Mouse (Mus musculus): ENCODE measurements at regions not wholly inside any gene's neighbourhood (a gene's known extent, or its start where the extent isn't known, plus 50 kb on each side); places are given as distances from the start of the nearest gene placed in this dataset.

DNA sequence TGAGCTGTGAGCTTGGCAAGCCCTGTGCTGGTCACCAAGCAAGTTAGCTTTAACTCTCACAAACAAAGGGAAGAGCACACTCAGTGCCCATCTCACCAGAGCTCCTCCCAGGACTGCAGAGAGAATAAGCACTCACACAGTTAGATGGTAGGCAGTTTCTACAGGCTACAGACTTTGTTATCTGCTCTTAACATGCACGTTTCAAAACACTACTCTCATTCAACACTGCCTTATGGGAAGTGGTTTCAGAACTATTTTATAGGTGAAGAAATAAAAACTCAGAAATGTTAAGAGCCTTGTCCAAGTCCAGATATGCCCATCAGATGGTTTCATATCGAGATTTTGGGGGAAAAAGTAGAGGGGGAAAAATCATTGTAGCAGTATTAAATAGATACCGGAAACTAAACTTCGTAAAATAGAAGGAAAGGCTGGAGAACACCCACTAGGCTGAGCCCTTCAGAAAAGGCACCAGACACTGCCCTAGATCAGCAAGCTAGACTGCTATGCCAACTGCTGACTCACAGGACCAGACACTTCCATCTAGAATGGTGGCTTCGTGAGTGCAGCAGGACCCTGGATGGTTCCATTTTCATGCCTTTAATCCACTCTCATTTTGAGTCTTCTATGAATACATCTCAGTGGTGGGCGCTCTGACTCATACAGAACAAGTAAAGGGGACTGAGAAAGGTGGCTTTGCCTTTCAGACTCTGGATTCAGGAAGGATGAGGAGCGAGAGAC lies 51.3 kb upstream of the Serbp1 start:
- DNase-seq (ENCODE audit: low spot score in 2 of 2): peak; percentile 17 to 20

DNA sequence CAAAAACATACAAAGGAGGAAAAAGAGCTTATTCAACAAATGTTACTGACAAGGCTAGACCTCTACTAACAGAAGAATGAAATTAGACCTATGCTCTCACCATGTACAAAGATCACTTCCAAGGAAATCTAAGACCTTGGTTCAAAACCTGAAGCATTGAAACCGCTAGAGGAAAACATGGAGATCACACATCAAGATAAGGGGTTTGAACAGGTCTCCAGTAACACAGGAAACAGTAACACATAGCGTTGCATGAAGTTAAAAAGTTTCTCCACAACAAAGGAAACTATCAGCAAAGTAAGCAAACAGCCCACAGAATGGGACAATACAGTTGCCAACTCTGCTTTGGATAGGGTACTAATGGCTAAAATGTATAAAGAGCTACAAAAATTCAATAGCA lies 53.3 kb upstream of the Serbp1 start:
- no peak for DNase-seq (ENCODE audit: low spot score in 2 of 2)

DNA sequence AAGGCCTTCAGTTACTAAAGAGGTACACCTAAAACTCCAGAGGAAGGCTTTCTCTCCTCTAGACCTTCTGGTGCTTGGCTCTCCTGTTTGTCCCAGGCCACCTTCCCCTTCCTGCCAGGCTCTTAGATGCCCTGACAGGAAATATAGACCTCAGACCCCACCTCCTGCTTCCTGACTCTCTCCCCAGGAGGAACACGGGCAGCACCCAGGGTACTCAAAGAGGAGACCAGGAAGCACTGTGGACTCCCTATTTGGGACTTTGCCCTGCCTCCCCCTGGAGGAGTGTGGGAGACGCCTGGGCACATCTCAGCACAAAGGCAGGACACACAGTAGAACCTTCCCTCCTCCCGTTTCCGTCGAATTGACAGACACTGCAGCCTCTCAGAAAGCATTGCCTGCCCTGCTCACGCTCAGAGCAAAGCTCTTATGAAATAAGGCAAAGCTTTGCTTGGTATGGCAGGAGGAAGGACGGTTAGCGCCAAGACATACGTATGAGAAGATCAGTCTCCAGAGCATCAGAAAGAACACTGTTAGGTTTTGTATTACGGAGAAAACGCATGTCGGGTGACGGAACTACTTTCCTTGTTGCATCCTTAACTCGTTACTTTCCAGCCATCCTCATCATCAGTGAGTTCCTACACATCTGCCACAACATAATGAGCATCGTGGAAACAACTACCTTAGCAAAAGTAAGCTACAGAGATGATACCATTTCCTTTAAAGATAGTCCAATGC lies 54.3 kb upstream of the Serbp1 start:
- DNase-seq (ENCODE audit: low spot score in 2 of 2): no peak

DNA sequence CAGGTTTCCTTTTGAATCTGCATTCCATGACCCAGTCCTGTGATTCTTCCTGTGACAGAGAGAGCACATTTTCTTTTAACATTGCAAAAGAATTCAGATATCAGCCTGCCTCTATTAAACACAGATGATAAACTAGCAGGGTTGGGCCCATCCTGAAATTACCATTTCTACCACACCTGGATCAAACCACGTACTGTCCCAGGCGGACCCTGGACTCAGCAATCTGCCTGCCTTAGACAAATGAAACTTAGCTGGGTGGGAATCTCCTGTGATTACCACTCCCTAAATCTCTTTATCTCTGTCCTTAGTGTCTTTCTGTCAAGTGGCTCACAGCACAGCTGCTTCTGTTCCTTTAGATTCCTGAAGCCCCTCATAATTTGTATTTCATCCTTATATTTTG lies 55.5 kb upstream of the Serbp1 start:
- no peak for DNase-seq (ENCODE audit: low spot score in 2 of 2)

DNA sequence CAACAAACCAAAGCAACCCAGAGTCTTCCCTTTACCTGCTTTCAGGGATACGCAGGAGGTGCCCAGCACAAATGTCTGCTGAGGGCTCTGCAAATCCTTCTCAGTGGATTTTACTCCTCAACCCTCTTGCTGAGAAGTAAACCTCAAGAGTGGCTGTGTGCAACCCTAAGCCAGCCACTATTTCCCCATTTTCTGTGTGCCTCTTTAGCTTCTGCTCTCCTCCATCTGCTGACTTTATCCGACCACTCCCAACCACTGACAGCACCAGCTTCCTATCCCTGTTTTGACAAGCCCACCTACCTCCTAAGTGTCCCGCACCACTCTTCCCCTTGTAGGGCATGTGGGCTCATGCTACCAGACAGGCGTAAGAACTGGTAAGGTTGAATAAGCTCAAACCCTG lies 56.5 kb upstream of the Serbp1 start:
- DNase-seq (ENCODE audit: low spot score in 2 of 2): no peak

DNA sequence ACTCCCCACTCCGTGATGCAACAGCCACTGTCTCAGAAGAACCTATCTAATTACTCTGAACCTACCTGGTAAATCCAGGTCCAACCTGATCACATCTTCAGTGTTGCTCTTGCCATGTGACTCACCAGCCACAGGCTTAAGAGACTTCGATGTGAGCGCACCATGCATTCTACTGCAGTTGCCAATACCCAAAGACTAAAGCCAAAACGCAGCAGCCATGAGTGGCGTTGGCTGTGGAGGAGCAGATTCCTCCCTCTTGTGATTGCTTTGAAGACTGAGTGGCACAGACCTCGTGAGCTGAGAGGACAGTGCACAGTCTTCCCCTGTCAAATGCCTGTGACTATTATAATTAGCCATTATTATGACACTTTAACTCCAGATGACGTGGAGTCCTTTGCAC lies 58.6 kb upstream of the Serbp1 start:
- DNase-seq (ENCODE audit: low spot score in 2 of 2): no peak

DNA sequence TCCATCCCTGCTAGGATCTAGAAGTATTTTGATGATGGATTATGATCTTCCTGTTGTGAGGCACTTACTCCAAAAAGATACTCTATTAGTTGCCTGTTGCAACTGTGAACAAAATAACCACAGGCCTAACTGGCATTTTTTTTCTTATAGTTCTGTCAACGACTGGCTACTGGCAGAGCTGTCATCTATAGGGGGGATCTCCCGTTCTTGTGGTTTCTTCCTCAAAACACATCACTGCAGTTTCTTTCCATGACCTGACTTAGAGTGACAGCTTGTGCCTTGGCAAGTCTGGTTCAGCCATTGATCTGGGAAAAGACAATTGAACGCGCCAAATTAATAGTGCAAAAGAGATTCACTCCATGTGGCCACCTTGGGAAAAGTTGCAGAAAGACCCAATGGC lies 59.4 kb upstream of the Serbp1 start:
- no peak for DNase-seq (ENCODE audit: low spot score in 2 of 2)

DNA sequence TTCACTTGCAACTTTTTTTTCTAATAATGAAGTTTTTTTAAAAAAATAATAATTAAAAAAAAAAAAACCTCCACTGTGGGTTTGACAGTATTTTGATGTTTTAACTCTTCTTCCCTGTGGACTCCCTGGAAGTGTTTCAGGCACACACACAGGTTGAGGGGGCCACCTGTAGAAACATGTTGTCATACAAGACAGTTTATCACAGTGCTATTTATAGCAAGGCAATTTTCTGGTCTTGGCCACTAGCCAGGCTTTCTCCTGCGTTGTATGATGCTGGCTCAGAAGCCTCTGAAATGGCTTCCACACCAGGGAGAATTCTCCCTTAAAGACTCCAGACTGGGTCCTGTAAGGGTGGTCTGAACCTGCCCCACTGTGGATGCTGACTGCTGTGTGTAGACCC lies 59.9 kb upstream of the Serbp1 start:
- no peak for DNase-seq (ENCODE audit: low spot score in 2 of 2)

DNA sequence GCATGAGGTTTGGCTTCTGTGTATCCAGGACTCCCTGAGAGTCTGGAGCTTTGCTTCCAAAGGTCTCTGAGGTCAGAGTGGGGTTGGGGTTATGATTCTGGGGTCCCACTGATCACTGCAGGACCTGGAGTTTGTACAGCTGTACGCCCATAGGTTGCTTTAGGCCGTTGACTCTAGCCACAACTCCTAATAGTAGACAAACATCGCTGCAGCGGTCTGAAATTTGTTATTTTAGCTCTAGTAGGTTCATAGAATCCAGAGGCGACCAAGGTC lies 67.4 kb upstream of the Serbp1 start:
- DNase-seq (ENCODE audit: low spot score in 2 of 2): no peak

DNA sequence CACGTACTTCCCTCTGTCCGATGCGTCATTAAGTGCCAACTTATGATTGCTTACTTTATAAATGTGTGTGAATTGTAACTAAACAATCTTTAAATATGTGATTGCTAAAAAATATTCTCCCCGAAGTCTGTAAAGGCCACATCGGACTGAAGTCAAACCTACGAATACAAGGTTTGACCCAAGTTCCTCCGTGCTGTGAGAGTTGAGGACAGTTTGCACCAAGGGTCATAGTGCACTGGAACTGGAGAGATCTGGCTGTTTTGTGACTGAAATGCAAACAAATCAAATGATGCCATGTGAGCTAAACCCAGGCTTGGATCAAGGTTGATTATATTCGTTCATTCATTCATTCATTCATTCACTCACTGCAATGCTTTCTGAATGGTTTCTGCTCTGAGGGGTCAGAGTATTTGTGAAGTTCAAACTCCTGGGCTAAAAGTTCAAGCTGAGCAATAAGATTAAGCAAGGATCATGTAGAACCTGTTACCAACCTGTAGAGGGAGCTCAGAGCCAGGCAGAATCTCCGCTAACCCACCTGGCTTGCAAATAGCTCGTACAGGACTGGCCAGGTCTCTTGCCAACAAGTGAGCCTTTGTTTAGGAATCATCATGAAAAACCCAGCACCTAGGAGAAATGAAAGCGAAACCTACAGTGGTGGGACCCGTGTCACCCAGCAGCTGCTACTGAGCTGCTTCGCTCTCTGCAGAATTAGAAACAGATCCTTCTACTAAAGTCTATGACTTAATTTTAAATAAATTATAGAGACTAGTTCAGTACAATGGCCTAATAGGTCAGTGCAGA lies 67.9 kb upstream of the Serbp1 start:
- DNase-seq (ENCODE audit: low spot score in 2 of 2): peak; percentile 44 to 55

DNA sequence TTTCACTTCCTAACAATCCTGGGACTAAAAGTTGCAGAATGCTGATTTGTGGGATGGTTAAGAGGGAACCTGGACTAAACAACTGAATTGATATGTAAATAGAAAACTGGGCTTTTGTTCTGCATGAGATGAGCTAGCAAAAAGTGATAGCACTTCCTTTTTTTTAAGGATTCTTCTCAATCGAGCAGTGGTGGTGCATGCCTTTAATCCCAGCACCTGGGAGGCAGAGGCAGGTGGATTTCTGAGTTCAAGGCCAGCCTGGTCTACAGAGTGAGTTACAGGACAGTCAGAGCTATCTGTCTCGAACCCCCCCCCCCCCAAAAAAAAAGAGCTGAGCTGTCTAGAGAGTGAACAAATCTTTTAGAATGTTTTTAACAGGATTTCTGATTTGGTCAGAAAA lies 69.2 kb upstream of the Serbp1 start:
- DNase-seq (ENCODE audit: low spot score in 2 of 2): no peak

DNA sequence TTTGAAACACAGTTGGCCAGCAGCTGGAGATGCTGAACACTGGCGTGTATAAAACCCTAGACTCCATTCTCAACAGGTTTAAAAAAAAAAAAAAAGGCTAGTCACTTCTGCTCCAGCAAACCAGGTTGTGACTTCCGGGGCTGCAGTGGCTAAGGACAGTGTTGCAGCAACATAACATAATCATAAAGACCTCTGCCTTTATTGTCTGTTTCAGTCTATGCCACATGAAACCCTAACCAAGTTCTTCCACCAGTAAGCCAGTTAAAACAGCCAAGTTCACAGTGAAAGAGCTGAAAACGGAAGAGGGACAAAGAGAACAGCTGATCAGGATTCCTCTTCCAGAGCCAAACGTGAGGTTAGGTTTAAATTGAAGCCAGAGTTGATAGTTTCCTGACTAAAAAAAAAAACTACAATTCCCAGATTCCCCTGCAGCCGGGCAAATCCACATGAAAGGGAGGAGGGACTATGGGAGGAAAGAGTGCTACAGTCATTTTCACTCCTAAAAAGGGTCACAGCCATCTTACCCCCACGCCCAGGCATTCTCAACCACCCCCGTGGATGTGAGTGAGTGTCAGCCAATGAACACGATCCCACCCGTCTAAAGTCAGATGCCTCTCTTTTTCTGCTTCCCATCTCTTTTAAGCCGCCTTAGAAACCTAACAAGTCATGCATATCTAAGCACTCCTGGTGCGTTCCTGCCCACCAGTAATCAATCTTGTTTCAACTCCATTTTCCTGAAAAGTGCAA lies 69.8 kb upstream of the Serbp1 start:
- DNase-seq (ENCODE audit: low spot score in 2 of 2): peak; percentile 60 to 61

DNA sequence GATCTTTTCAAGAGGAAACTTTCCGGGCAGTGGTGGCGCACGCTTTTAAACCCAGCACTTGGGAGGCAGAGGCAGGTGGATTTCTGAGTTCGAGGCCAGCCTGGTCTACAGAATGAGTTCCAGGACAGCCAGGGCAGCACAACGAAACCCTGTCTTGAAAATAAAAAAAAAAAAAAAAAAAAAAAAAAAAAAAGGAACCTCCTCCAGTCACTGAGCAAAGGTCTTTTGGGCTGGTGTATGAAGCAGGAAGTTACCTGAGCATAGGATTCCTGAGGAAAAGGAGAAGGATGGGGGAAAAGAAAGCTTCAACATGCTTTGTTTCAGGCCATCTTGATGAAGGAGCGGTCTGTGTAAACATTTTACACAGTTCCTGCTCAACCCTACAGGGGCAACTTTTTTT lies 72.9 kb upstream of the Serbp1 start:
- no peak for DNase-seq (ENCODE audit: low spot score in 2 of 2)

DNA sequence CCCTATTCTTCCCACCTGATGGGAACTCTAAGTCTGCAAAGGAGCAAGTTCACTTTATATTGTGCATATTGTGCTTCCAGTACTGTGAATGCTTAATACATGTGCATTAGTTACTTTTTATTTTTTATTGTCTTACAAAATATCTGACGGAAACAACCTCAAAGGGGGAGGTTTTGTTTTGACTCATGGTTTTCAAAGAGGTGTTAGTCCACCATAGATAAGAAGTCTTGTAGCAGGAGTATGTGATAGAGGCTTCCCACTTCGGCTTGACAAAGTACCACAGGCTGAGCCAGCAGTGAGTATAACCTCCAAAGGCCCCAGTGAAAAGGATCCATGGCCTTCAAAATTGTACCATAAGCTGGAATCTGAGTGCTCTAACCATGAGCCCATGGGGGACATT lies 74.0 kb upstream of the Serbp1 start:
- DNase-seq (ENCODE audit: low spot score in 2 of 2): no peak

DNA sequence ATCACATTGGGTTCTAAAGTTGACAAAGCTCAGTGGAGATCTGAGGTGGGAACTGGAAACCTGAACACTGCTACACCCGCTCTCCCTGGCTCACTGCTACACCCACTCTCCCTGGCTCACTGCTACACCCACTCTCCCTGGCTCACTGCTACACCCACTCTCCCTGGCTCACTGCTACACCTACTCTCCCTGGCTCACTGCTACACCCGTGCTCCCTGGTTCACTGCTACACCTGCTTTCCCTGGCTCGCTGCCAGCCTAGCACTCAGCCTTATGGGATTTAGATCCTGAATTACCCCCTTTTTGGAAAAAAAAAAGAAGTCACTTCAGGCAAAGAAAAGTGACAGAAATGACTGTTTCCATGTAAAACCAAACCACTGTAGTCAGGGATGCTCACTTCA lies 75.2 kb upstream of the Serbp1 start:
- DNase-seq (ENCODE audit: low spot score in 2 of 2): no peak

DNA sequence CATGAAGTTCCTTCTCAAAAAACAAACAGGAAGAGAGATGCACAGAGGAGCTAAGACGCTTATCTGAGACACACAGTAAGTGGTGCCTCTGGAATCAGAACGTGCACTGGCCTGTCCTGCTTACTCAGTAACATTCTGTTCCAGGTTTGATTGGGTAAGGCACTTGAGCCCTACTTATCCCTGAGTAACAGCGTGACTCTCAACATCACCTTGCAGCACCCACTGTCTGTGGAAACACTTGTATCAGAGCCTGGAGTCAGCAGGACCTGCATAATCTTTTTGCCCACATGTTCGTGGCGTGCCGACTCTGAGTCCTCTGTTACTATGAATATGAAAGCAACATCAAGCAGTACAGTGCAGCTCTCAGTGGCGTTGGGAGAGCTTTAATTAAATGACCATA lies 76.4 kb upstream of the Serbp1 start:
- no peak for DNase-seq (ENCODE audit: low spot score in 2 of 2)

DNA sequence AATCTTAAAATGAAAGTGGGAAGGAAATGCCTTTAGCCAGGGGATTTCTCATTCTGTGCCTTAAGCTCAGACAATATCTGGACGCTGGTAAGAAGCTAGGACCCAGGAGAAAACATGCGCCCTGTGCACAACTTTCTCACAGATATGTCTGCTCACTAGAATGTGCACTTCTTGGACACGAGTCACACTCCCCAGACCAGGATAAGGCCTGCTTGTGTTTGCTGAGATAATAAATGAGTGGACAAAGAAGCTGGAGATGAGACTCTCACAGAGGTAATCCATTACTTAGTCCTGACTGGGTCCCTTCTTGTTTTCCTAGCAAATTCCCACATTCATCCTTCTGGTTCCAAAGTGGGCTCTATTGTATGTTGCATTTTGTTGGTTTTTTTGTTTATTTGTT lies 77.4 kb upstream of the Serbp1 start:
- DNase-seq (ENCODE audit: low spot score in 2 of 2): no peak

DNA sequence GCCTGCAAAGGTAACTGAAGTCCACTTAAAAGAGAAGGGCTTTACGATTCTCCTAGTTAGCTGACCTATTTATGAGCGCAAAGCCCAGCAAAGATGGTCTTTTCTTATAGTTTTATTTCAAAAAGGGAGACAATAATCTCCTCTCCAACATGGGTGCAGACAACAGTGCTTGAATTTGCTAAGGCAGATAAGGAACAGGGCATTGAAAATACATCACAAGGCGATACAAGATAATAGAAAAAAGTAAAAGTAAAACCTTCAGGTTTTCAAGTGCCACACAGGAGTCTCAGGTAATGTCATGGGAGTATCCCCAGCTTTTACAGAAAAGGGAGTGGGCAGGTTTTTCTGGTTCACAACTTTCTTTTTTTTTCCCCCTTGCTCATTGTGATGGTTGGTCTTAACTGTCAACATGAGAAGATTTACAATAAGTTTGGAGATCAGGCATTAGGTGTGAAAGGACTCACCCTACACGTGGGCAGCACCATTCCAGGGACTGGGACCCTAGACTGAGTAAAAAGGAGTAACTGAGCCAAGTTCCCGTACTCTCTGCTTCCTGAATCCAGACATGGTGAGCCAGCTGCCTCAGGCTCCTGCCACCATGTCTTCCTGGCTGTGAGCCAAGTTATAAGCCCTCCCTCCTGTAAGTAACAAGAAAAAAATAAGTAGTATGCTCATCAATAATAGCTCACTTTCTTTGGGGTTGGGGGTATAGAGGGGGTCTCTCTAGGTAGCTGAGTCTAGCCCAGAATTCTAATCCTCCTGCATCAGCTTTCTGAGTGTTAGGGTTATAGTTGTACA lies 78.1 kb upstream of the Serbp1 start:
- no peak for DNase-seq (ENCODE audit: low spot score in 2 of 2)

DNA sequence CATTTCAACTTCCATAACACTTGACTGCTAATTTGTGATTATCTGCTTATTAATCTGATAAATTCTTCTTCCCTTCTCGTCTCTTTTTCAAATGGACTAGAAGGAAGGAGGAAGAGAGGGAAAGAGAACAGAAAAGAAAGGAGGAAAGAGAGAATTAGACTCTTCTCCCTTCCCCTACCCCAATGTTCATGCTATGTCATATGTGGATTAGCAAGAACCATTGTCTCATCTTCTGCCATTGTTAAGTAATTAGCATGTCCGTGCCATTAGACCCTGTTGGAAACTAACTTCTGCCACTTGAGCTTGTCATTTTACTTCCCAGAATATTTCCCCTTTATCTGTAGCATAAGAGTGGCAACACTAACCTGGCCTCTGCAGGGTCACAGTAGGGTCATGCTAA lies 78.8 kb upstream of the Serbp1 start:
- no peak for DNase-seq (ENCODE audit: low spot score in 2 of 2)

DNA sequence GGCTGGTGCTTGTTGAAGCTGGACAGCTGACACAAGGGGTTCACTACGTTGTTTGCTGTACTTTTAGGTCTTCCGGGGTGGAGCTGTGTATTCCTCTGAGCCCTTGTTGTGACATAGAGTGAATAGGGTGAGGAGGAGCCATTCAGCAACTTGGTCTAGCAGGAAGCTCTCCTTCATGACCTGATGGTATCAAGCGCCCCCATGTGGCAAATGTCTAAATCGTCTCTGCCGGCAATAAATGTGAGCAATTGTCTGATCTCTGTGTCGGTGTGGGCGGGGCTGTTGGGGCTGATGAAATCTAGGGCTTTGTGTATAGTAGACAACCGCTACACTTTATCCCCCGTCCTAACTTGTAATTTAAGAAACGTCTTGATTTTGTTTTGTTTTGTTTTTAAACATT lies 79.2 kb upstream of the Serbp1 start:
- peak; percentile 86 to 93 for DNase-seq (ENCODE audit: low spot score in 2 of 2)

DNA sequence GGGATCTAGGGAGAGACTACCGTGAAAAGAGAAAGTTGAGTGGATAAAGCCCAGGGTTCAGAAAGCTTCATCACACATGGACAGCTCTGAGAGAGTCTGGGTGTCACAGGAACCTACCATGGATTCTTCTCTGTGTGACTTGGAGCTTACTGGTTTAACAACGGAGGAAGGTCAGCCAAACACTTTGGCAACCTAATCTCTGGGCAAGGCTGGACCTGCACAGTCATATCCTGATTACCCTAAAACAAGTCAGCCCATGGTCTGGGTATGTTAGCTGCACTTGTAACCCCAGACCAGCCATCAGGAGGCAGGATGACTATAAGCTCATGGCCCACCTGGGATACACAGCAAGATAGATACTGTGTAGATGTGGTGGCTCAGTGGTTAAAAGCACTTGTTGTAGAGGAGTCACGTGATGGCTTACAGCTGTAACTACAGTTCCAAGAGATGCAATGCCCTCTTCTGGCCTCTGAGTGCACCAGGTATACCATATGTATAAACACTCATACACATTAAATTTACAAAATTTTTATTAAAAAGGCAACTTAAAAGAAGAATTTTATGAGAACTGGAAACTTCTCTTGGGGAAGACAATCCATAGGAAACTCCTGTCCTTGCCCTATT lies 85.0 kb upstream of the Serbp1 start:
- no peak for DNase-seq (ENCODE audit: low spot score in 2 of 2)
